Mouse (Mus musculus): ENCODE data around the gene Pygb.

Pygb gene

GRCm38 (mm10) chr2:150788768-150789550, 2.4 kb downstream of the Pygb start:
- in situ Hi-C loops (cut with MboI, MseI) = loop anchor here (5.0 to 25.0 kb wide), 3 partner anchors 37 to 1973 kb away; partner anchors contain the start of genes Cox4i2 and Gm10130

DNA sequence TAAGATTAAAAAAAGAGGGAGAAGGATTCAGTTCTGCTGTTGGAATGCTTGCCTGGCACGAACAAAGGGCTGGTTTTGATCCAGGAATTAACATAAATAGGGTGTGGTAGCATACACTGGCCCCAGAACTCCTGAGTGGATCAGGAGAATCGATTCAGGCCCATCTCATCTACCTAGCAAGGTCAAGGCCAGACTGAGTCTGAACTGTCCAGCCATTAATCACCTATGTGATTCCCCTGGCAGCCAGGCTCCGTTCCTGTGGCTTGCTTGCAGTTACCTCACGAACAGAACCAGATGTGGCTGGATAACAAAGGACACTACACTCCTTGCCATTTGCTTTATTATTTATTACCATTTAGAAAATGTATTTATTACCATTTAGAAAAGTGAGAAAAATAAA, 6.8 kb downstream of the Pygb start:
- in situ Hi-C loops (cut with MboI, MseI) = loop anchor here (5.0 to 25.0 kb wide), 4 partner anchors 104 to 1969 kb away; partner anchors contain the start of genes Cox4i2 and Gm10130

DNA sequence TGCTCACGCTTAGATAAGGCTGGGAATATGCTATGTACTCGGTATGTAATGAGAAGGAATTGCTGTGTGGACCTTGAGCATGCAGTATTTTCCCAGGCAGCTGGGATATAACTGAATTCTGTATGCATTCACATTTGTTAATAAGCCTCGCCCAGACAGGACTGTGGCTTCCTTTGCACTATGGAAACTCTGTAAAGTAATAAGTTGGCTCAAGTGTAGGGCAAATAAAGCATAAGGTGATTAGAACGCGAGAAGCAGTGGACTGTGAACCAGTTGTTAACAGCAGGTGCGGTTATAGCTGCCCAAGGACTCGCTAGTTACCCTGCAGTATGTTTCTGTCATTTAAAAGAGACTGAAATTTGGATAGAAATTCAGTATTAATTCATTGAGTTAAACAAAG, 11.5 kb downstream of the Pygb start:
- in situ Hi-C loops (cut with MboI, MseI) = loop anchor here (25.0 kb wide), 2 partner anchors 486 to 1964 kb away; partner anchors contain the start of genes Cox4i2 and Gm10130

DNA sequence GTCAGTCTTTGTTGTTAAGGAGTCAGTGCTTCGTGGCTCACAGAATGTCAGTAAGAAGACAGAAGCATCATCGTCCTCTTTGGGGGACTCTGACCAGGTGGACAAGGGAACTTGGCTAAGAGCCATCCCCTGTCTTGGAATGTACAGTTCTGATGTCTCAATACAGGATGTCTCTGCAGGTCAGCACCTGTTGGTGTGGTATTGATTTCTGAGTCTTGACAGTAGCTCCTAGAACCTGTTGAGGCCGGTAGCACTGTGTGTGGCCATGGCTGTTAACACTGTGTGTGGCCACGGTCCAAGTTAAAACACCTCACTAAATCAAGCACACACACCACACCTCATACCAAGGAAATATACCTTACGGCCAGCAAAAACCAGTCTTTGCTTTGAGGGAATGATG, 14.1 kb downstream of the Pygb start:
- in situ Hi-C loops (cut with MboI, MseI) = no loop called here

DNA sequence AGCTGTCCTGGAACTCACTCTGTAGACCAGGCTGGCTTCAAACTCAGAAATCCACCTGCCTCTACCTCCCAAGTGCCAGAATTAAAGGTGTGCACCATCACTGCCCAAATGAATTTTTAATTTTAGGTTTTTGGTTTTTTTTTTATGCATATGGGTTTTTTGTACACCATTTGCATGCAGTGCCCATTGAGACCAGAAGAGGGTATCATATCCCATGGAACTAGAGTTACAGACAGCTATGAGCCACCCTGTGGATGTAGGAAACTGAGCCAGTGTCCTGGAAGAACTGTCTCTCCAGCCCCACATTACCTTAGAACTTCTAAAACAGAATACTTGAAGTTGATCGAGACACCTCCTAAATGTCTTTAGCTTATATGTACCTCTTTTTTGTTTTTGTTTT, 16.5 kb downstream of the Pygb start:
- in situ Hi-C loops (cut with MboI, MseI) = no loop called here

DNA sequence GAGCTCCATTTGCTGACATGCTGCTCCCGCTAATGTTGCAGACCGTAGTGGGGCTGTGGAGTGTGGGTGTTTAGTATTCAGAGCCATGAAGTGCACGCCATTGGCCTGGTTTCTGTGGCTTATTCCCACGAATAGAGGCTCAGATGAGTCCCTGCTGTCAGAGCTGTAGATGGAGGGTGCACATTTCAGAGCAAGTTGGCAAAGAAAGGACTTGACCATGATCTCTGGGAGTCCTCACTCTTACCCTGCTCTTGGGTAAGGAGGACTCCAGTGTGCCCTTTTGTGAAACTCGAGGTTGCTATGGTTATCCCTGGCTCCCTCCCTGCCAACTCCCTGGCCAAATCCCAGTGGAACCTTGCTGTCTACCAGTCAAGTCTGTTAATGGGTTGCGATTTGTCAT, 21.8 kb downstream of the Pygb start:
- in situ Hi-C loops (cut with MboI, MseI) = no loop called here

- in situ Hi-C loops (cut with MboI, MseI) = no loop called here
These were observed 22.3 kb downstream of the Pygb start for GRCm38 (mm10) chr2:150808812-150809211.

GRCm38 (mm10) chr2:150810603-150811002, 24.1 kb downstream of the Pygb start:
- in situ Hi-C loops (cut with MboI, MseI) = no loop called here

DNA sequence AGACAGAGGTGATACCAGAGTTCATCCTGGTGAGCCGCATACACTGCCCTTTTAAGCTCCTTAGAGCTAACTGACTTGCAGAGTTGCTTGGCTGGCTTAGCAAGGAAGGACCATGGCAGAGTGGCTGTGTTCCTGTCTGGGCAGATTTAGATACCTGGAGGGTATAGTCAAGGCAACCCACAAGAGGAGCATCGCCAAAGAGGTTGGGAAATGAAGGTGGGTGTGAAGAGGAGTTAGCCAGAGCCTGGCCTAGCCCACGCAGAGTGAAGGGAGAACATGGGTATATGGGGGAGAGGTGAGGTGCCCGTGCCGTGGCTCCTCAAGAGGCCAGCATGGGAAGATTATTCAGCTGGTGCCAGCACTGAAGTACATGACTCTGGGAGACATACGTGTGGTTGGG, 26.3 kb downstream of the Pygb start:
- in situ Hi-C loops (cut with MboI, MseI) = no loop called here

DNA sequence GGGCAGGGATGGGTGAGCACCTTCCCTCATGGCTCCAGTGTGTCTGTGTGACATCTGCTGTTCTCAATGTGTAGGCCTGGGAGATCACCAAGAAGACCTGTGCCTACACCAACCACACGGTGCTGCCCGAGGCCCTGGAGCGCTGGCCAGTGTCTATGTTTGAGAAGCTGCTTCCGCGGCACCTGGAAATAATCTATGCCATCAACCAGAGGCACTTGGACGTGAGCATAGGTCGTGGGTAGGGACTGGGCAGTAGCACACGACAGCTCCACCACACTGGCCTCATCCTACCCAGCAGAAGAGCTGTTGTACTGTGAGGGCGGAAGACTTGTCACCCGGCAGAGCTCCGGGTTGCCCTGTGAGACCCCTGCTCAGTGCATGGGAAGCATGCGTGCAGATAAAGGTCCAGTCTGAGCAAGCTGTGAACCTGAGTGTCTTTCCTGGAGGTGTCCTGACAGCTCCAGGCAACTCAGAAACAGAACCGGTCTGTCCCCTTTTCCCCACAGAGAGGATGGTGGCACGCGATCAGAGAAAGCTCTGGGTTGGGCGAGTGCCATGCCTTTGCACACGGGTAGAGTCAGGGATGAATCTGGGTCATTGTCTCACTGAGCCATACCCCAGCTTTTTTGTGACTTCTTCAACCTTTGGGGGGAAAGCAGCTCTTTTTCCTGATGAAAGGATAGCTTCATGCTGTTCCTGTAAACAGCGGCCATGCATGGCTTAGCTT, 30.3 kb downstream of the Pygb start:
- in situ Hi-C loops (cut with MboI, MseI) = no loop called here

GRCm38 (mm10) chr2:150818742-150819141, 32.2 kb downstream of the Pygb start:
- in situ Hi-C loops (cut with MboI, MseI) = no loop called here

GRCm38 (mm10) chr2:150820720-150821119, 34.2 kb downstream of the Pygb start:
- in situ Hi-C loops (cut with MboI, MseI) = no loop called here

DNA sequence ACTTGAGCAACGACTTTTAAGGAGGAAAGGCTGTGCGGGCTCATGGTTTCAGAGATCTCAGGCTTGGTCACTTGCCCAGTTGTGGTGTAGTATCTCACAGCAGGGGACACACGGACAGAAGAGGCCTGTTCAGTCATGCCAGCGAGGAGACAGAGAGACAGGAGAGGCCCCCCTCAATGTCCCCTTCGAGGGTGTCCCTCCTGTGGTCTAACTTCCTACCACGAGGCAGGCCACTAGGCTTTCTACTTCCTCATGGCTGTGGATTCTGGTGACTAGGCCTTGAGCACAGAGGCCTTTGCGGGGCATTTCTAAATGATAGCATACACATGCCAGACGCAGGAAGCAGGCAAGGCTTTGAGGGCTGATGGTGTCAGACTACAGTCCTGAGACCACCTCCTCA, 36.5 kb downstream of the Pygb start:
- in situ Hi-C loops (cut with MboI, MseI) = no loop called here

DNA sequence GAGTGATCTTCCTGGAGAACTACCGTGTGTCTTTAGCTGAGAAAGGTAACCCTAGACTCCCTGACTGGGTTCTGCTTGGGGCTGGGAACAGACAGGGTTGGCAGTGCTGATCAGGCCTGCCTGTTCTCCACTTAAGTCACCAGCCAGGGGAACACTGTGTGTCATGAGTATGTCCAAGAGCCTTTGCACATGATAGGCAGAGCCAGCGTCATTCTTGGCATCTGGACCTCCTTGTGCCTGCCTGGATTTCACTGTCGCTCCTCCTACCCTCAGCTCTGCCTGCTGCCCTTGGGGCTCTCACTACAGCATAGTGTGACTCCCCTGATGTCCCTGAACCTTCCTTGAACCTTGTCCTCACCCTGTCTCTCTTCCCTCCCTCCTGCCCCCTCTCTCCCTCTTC, 39.9 kb downstream of the Pygb start:
- in situ Hi-C loops (cut with MboI, MseI) = no loop called here

DNA sequence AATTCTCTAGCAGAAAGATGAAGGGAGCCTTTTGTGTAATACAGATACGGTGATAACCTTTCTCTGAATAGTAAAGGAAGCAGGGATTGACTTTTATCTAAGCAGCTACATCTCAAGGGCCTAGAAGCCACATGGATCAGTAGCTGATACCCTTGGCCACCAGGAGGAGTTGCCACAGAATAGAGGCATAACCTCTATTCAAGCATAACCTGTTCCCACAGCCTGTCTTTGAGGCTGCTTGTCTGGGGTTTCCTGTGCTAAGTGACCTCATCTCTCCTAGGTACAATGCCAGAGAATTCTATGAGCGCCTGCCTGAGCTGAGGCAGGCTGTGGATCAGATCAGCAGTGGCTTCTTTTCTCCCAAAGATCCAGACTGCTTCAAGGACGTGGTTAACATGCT, 41.6 kb downstream of the Pygb start:
- in situ Hi-C loops (cut with MboI, MseI) = no loop called here

DNA sequence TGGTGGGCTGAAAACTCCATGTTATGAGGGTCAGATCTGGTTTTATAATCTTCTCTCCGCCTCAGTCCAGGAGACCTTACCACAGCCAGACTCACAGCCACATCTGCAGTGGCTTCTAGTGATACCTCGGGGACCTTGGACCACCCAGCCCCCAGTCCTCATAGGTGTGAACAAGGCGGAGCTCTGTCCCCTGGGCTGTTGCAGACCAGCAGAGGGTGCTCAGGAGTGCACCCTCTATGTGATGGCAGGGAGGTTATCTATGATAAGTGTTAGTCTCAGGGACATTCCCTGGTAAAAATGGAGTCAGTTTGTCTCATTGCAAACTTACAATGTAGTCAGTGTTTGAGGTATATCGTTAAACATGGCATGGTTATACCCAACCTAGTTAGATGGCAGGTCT, 42.1 kb downstream of the Pygb start:
- in situ Hi-C loops (cut with MboI, MseI) = no loop called here

DNA sequence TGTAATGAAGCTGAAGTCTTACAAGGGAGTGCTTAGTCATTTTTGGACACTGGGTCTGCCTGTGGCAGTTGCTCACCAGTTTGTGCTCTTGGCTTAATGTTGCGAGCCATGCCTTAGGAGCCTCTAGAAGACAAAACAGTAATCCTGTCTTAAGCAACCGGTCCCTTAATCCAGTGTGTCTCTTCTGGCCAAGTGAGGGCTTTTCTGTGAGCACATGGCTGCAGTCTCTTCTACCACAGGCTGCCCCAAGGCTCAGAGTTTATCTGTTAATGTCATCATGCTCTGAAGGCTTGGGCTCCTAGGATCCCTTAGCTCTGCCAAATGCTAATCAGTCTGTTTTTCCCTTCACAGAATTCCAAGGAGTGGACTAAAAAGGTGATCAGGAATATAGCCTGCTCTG, 43.5 kb downstream of the Pygb start:
- in situ Hi-C loops (cut with MboI, MseI) = no loop called here

DNA sequence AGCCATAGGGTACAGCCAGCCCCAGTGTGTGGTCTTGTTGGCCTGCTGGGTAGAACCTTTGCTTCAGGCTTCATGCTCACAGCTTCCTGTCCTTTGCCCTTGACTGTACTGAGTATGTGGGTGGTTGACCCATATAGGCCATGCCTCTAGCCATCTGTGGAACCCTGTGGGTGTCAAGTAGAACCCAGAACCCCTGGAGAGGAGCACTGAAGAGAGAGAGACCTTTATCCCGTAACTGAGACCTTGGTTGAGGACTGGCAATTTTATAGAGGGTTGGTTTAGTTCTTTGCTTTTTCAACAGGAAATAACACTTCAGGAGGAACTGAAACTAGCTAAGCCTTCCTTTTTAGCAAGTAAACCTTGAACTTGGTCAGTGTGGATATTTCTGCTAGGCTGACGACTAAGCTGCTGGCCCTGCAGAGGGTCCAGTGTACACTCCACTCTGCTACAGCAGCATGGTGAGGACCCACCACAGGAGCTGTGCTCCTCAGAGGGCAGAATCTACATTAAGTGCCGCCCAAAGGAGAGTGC, 44.4 kb downstream of the Pygb start:
- in situ Hi-C loops (cut with MboI, MseI) = no loop called here

DNA sequence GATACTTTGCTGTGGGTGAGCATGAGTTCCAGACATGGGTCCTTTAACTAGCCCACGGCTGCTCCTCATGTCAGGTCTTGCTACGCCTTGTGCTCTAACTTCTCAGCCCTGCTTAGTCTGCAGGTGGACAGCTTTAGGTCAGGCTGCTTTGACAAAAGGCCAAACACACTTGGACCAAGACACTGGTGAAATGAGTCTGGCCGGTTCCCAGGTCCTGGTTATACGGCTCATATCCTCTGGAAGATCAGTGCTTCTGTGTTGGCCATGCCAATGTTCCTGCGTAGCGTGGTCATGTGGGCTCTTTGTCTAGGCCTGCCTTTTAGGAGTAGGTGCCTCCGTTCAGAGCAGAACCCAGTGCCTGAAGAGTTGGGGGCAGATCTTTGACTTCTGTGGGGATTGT, 45.5 kb downstream of the Pygb start:
- in situ Hi-C loops (cut with MboI, MseI) = no loop called here

GRCm38 (mm10) chr2:150834616-150835015, 48.1 kb downstream of the Pygb start:
- in situ Hi-C loops (cut with MboI, MseI) = no loop called here

GRCm38 (mm10) chr2:150835975-150836374, 49.4 kb downstream of the Pygb start:
- in situ Hi-C loops (cut with MboI, MseI) = no loop called here

DNA sequence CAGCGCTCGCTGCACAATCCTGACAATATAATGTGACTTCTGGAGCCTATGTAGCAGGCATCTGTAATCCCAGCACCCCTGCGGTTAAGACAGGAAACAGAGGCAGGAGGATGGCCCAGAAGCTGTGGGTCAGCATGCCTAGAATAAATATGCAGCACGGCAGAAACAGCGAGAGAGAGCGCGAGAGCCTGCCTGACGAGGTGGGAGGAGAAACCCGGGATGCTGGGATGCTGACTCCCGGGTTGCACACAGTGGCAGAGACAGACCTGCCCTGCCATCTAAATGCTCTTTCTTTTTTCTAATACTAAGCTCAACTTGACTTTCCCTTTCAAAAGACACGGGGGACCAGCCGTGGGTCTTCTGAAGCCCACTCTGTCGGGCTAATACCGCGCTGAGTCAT, 50.4 kb downstream of the Pygb start:
- in situ Hi-C loops (cut with MboI, MseI) = no loop called here

DNA sequence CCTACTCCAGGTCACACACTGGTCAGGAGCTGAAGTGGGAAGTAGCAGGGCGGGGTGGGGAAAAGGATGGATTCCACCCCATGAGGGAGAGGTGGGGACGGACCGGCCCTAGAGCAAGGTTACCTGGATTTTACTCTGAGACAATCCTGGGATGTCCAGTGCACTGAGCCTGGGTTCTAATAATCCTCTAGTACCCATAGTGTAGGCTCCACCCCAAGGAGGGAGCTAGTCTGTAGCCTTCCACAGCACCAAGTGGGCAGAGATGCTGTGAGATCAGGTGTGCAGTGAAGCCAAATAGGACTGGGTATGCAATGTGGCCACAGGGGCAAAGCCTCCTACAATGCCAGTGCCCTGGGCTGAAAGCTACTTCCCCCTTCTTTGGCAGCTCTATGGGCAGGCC, 51.2 kb downstream of the Pygb start:
- in situ Hi-C loops (cut with MboI, MseI) = no loop called here
